Mouse (Mus musculus): Measurements from ENCODE around the gene Il20ra. TPM values are rescaled to one million over a fixed set of nuclear protein-coding genes. Genes with fewer than 3 reads are reported as not detected.

The Il20ra gene
- polyA plus RNA-seq (2015; fragmentation: Nextera tagmentation; extraction: Ambion mirVana) = 0.24 and 0.28 TPM in 2 replicates

DNA sequence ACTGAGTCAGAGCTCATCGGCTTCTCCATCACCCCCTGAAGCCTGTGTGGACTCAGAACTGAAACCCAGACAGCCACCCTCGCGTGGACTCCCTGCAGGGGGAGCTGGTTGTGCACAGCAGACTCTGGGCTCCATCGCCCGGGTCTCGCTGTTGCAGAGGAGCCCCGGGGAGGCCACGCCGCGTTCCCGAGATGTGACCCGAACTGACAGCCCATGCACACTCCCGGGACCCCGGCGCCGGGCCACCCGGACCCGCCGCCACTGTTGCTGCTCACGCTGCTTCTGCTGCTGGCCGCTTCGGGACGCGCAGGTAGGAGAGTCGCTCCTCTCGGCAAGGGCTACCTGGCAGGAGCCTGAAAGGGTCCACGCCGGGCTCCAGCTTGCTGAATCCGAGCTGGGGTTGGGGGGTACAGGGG, at the start of gene Il20ra:
TSS of gene Il20ra (plus strand) at position 150 of the 416 bp plus-strand sequence.
- H3K9ac ChIP-seq (ENCODE audit: low read length) = peak within 1 kb of the TSS; percentile 75
- WGBS = 2% methylated on average over 29 of the region's 29 CpGs
- no peaks in the 10 kb centered on the region for H3K4me1 ChIP-seq (ENCODE audit: control insufficient read depth, insufficient read depth, low read length)
- peak within 1 kb of the TSS; percentile 62 for H3K4me3 ChIP-seq (replicated peaks; ENCODE audit: low read length)
- H3K27ac ChIP-seq (ENCODE audit: low read length) = no peak within 1 kb of the TSS
- no peaks in the 10 kb centered on the region for H3K9me3 ChIP-seq (replicated peaks; ENCODE audit: control insufficient read depth, low read length)
- H3K36me3 ChIP-seq (ENCODE audit: control insufficient read depth, insufficient read depth, low read length) = no peaks in the 10 kb centered on the region
- peak; percentile 68; the same call in 1 of the 2 replicates for ATAC-seq (ENCODE audit: insufficient read depth, low FRiP score)
- H3K4me2 ChIP-seq (ENCODE audit: low read depth, low read length) = peak within 1 kb of the TSS; percentile 97
- peaks cover 4% of the 10 kb centered on the region; the same call in 1 of the 2 replicates for H3K27me3 ChIP-seq (ENCODE audit: control insufficient read depth, insufficient read depth, low read length)

DNA sequence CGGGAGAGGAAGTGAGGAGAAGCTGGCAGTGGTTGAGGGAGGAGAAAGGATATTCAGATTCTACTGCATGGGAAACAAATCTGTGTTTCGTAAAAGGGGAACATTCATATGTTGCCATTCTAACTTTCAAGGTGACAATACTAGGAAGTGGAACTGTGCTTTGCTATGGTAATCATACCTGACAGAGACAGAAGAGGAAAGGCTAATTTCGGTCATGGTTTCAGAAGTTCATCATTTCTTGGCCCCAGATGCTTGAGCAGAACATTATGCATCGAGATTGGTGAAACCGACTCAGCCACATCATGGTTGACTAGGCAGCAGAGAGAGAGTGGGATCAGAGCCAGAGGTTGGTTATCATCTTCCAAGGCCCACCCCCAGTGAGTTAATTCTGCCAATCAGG, 43.4 kb upstream of the Il20ra start:
- no peaks in the 10 kb centered on the region for H3K4me1 ChIP-seq (ENCODE audit: control insufficient read depth, insufficient read depth, low read length)
- no peak for ATAC-seq (ENCODE audit: insufficient read depth, low FRiP score)
- H3K36me3 ChIP-seq (ENCODE audit: control insufficient read depth, insufficient read depth, low read length) = no peaks in the 10 kb centered on the region
- H3K27me3 ChIP-seq (ENCODE audit: control insufficient read depth, insufficient read depth, low read length) = no peaks in the 10 kb centered on the region
- no peak overlapping the region for H3K4me3 ChIP-seq (replicated peaks; ENCODE audit: low read length)
- H3K9me3 ChIP-seq (replicated peaks; ENCODE audit: control insufficient read depth, low read length) = no peaks in the 10 kb centered on the region
- no peak overlapping the region for H3K9ac ChIP-seq (ENCODE audit: low read length)
- no peak overlapping the region for H3K4me2 ChIP-seq (ENCODE audit: low read depth, low read length)
- no peak overlapping the region for H3K27ac ChIP-seq (ENCODE audit: low read length)
- 80% methylated on average over 5 of the region's 5 CpGs for WGBS

DNA sequence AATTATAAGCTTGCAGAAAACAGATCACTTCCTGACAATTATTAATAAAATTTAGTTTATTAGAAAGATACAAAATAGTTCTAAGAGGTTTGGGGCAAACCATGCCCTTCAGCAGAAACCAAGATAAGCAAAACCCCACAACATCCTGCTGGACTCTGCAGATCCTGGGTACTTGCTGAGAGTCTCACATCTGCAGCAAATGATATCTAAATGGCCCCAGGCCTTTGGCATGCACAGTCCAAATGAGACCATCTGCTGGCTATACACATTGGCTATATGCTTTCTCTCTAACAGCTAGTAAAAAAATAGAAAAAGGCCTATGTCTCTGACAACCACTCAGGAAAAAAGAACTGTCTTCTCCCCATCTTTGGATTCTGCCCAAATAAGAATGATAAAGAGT, 40.4 kb upstream of the Il20ra start:
- Histone ChIP-seq H3K4me3 (replicated peaks; ENCODE audit: low read length) (no peak overlapping the region), H3K27me3 (ENCODE audit: control insufficient read depth, insufficient read depth, low read length) (no peaks in the 10 kb centered on the region), H3K27ac (ENCODE audit: low read length) (no peak overlapping the region), H3K9me3 (replicated peaks; ENCODE audit: control insufficient read depth, low read length) (no peaks in the 10 kb centered on the region), H3K4me2 (ENCODE audit: low read depth, low read length) (no peak overlapping the region), H3K9ac (ENCODE audit: low read length) (no peak overlapping the region), H3K4me1 (ENCODE audit: control insufficient read depth, insufficient read depth, low read length) (no peaks in the 10 kb centered on the region), H3K36me3 (ENCODE audit: control insufficient read depth, insufficient read depth, low read length) (no peaks in the 10 kb centered on the region)
- ATAC-seq (ENCODE audit: insufficient read depth, low FRiP score) = no peak

DNA sequence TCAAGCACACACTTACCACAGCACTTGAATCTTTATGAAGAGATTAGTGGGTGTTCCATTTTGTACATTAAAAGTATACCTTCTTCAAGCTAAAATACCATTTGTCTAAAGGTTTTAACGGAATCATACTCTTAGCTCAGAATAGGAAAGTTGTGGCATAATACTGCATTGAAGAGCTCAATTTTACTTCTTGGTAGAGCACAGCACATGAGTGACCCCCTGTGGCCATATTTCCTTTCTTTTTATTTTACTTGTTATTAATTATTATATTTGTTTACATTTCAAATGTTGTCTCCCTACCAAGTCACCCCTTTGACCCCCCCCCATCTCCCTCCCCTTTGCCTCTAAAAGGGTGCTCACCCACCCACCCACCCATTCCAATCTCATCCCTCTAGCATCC, 39.2 kb upstream of the Il20ra start:
- Histone ChIP-seq H3K9me3 (replicated peaks; ENCODE audit: control insufficient read depth, low read length) (no peaks in the 10 kb centered on the region), H3K27ac (ENCODE audit: low read length) (no peak overlapping the region), H3K4me2 (ENCODE audit: low read depth, low read length) (no peak overlapping the region), H3K9ac (ENCODE audit: low read length) (no peak overlapping the region), H3K27me3 (ENCODE audit: control insufficient read depth, insufficient read depth, low read length) (no peaks in the 10 kb centered on the region), H3K4me3 (replicated peaks; ENCODE audit: low read length) (no peak overlapping the region), H3K4me1 (ENCODE audit: control insufficient read depth, insufficient read depth, low read length) (no peaks in the 10 kb centered on the region), H3K36me3 (ENCODE audit: control insufficient read depth, insufficient read depth, low read length) (no peaks in the 10 kb centered on the region)
- WGBS = 76% methylated on average over 1 of the region's 1 CpGs
- ATAC-seq (ENCODE audit: insufficient read depth, low FRiP score) = no peak

DNA sequence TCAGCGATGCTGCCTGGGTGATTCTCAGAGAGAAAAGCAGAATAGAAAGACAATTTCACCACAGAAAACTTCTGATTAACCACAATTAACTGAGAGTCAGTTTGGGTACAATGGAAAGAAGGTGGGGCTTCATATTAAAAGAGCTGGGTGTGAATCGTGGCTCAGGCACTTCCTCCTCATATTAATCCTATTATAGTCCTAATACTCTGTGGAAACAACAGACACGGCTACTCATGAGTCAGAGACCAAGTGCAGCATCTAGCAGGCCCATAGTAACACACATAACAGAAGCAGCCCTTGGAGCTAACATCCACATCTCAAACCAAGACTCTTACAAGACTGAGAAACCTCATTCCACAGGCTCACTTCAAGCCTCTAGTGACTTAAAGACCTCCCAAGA, 24.7 kb upstream of the Il20ra start:
- Histone ChIP-seq H3K4me2 (ENCODE audit: low read depth, low read length) (no peak overlapping the region), H3K9me3 (replicated peaks; ENCODE audit: control insufficient read depth, low read length) (no peaks in the 10 kb centered on the region), H3K4me3 (replicated peaks; ENCODE audit: low read length) (no peak overlapping the region), H3K27ac (ENCODE audit: low read length) (no peak overlapping the region), H3K4me1 (ENCODE audit: control insufficient read depth, insufficient read depth, low read length) (no peaks in the 10 kb centered on the region), H3K36me3 (ENCODE audit: control insufficient read depth, insufficient read depth, low read length) (no peaks in the 10 kb centered on the region), H3K9ac (ENCODE audit: low read length) (no peak overlapping the region), H3K27me3 (ENCODE audit: control insufficient read depth, insufficient read depth, low read length) (no peaks in the 10 kb centered on the region)
- ATAC-seq (ENCODE audit: insufficient read depth, low FRiP score) = no peak
- 74% methylated on average over 3 of the region's 3 CpGs for WGBS

DNA sequence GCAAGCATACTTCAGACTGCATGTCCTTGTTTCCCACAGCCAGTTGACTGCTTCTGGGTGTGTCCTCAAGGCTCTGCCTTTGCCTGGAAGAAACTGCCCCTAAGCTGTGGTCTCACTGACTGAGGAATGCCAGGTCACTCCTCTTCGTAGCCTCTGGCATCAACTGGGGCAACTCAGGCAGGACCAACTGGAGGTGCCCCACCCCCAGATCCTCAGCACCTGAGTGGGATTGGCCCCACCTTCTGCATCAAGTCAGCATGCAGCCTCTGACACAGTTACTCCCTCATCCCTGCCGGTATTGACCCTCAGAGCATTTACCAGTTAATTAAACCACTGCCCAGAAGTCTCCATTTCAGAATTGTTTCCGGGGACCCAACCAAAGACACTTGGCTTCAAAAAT, 21.1 kb upstream of the Il20ra start:
- no peaks in the 10 kb centered on the region for H3K9me3 ChIP-seq (replicated peaks; ENCODE audit: control insufficient read depth, low read length)
- H3K27me3 ChIP-seq (ENCODE audit: control insufficient read depth, insufficient read depth, low read length) = no peaks in the 10 kb centered on the region
- no peaks in the 10 kb centered on the region for H3K36me3 ChIP-seq (ENCODE audit: control insufficient read depth, insufficient read depth, low read length)
- no peaks in the 10 kb centered on the region for H3K4me1 ChIP-seq (ENCODE audit: control insufficient read depth, insufficient read depth, low read length)
- no peak overlapping the region for H3K9ac ChIP-seq (ENCODE audit: low read length)
- peak overlapping the region; percentile 19; the same call in 1 of the 2 replicates for H3K27ac ChIP-seq (ENCODE audit: low read length)
- 56% methylated on average over 3 of the region's 3 CpGs for WGBS
- H3K4me3 ChIP-seq (replicated peaks; ENCODE audit: low read length) = no peak overlapping the region
- no peak overlapping the region for H3K4me2 ChIP-seq (ENCODE audit: low read depth, low read length)
- 0 out of 2 replicates have a peak, but pooled peaks have one; percentile 21 for ATAC-seq (ENCODE audit: insufficient read depth, low FRiP score)

DNA sequence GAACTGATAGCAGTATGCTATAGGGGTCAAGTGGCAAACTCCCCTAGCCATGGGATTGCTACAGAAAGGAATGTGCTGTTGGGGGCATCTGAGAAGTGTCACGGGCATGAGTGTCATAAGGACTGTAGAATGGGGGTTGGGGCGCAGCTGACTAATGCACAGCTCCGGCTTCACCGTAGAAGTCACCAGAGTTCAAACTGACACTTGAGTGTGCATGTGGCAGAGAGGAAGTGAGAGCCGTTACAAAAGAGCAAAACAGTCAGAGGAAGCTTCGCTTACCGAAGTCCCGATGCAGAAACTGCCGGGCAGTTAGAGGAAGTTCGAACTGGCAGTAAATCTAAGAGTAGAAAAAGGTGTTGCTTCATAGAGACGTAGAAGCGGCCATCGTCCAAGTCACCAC, 20.6 kb upstream of the Il20ra start:
- ATAC-seq (ENCODE audit: insufficient read depth, low FRiP score) = 0 out of 2 replicates have a peak, but pooled peaks have one; percentile 21
- no peaks in the 10 kb centered on the region for H3K4me1 ChIP-seq (ENCODE audit: control insufficient read depth, insufficient read depth, low read length)
- no peaks in the 10 kb centered on the region for H3K27me3 ChIP-seq (ENCODE audit: control insufficient read depth, insufficient read depth, low read length)

DNA sequence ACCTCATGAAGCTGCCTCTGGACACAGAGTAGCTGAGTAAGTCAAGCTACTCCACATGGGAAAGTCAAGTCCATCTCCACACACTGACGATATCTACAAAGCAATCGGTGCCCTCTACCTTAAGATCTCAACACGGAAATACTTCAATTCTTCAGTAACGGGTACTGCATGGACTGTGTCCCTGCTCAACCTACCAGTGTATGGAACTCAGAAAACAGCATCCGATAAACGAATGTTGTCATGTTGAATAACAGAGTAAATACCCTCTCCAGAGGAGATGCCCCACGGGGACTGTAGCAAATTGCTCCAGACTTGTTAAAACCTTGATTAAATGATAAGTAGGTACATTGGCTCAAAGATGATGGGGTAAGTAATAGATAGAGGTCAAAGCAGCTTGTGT, 20.0 kb upstream of the Il20ra start:
- no peak for ATAC-seq (ENCODE audit: insufficient read depth, low FRiP score)
- no peaks in the 10 kb centered on the region for H3K36me3 ChIP-seq (ENCODE audit: control insufficient read depth, insufficient read depth, low read length)
- H3K4me1 ChIP-seq (ENCODE audit: control insufficient read depth, insufficient read depth, low read length) = no peaks in the 10 kb centered on the region
- no peak overlapping the region for H3K9ac ChIP-seq (ENCODE audit: low read length)
- no peak overlapping the region; the same call in 1 of the 2 replicates for H3K27ac ChIP-seq (ENCODE audit: low read length)
- no peaks in the 10 kb centered on the region for H3K9me3 ChIP-seq (replicated peaks; ENCODE audit: control insufficient read depth, low read length)
- no peak overlapping the region for H3K4me3 ChIP-seq (replicated peaks; ENCODE audit: low read length)
- no peaks in the 10 kb centered on the region for H3K27me3 ChIP-seq (ENCODE audit: control insufficient read depth, insufficient read depth, low read length)
- H3K4me2 ChIP-seq (ENCODE audit: low read depth, low read length) = no peak overlapping the region
- WGBS = 87% methylated on average over 7 of the region's 7 CpGs

More for the DNA sequence above, 20.6 kb upstream of the Il20ra start:
- Histone ChIP-seq H3K9ac (ENCODE audit: low read length) (no peak overlapping the region), H3K9me3 (replicated peaks; ENCODE audit: control insufficient read depth, low read length) (no peaks in the 10 kb centered on the region), H3K36me3 (ENCODE audit: control insufficient read depth, insufficient read depth, low read length) (no peaks in the 10 kb centered on the region), H3K4me3 (replicated peaks; ENCODE audit: low read length) (no peak overlapping the region), H3K27ac (ENCODE audit: low read length) (no peak overlapping the region; the same call in 1 of the 2 replicates), H3K4me2 (ENCODE audit: low read depth, low read length) (no peak overlapping the region)
- WGBS = 53% methylated on average over 13 of the region's 13 CpGs

DNA sequence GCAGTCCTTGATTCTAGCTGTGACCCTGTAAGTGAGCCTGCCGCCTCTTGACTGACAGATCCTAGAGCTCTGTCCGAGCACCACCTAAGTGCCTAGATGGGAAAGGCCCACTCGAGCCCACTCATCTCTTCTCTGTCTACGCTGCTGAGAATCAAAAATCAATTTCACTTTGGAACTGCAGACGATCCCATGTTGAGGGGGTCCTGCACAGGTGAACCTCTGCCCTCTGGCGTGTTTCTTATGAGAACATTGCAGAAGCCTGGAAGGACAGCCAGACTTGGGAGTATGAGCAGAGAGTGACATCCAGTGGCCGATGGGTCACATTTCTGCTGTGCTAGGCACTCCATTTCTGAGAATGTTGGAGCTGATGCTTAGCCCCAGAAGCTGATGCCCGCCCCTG, 19.4 kb upstream of the Il20ra start:
- Histone ChIP-seq H3K4me1 (ENCODE audit: control insufficient read depth, insufficient read depth, low read length) (no peaks in the 10 kb centered on the region), H3K4me3 (replicated peaks; ENCODE audit: low read length) (no peak overlapping the region), H3K9me3 (replicated peaks; ENCODE audit: control insufficient read depth, low read length) (no peaks in the 10 kb centered on the region), H3K9ac (ENCODE audit: low read length) (no peak overlapping the region), H3K4me2 (ENCODE audit: low read depth, low read length) (no peak overlapping the region), H3K27ac (ENCODE audit: low read length) (no peak overlapping the region), H3K36me3 (ENCODE audit: control insufficient read depth, insufficient read depth, low read length) (no peaks in the 10 kb centered on the region), H3K27me3 (ENCODE audit: control insufficient read depth, insufficient read depth, low read length) (no peaks in the 10 kb centered on the region)
- WGBS = 44% methylated on average over 8 of the region's 8 CpGs
- ATAC-seq (ENCODE audit: insufficient read depth, low FRiP score) = no peak; the same call in 1 of the 2 replicates

DNA sequence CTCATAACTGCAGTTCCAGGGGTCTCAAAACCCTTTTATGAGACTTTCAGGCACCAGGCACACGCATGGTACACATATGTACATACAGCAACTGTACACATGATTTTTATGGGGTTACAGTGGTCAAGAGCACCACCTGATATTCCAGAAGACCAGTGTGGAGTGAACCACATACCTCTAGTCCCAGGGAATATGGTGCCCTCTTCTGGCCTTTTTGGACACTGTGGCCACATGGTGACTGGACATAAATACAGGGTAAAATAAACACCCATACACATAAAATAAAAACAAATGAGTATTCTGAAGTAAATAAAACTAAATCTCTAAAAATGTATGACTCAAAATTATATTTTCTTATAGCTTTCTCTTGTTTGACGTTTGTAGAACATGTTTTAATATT, 18.7 kb upstream of the Il20ra start:
- Histone ChIP-seq H3K9ac (ENCODE audit: low read length) (no peak overlapping the region), H3K27me3 (ENCODE audit: control insufficient read depth, insufficient read depth, low read length) (no peaks in the 10 kb centered on the region), H3K9me3 (replicated peaks; ENCODE audit: control insufficient read depth, low read length) (no peaks in the 10 kb centered on the region), H3K4me1 (ENCODE audit: control insufficient read depth, insufficient read depth, low read length) (no peaks in the 10 kb centered on the region), H3K36me3 (ENCODE audit: control insufficient read depth, insufficient read depth, low read length) (no peaks in the 10 kb centered on the region), H3K27ac (ENCODE audit: low read length) (no peak overlapping the region), H3K4me3 (replicated peaks; ENCODE audit: low read length) (no peak overlapping the region), H3K4me2 (ENCODE audit: low read depth, low read length) (no peak overlapping the region)
- ATAC-seq (ENCODE audit: insufficient read depth, low FRiP score) = no peak
- WGBS = 61% methylated on average over 2 of the region's 2 CpGs

Data from stomach, embryonic 16.5 days (tissue).